Mouse (Mus musculus) CD4-positive helper T cell, adult 2 months (primary cell): Measurements from ENCODE around the gene Ap2a2.
A peak's percentile ranks its signal among the peaks of the same experiment; 100 is the strongest.
"Not testable (repeated sequence)": the region's sequence is repeated elsewhere in the genome, so short reads cannot be mapped to it uniquely, and the experiment has no call there.

Experiments
- DNase-seq: peaks from one replicate; pipeline ENCODE4 v3.0.0-alpha.2; 2012; ENCODE audit warnings: low read depth, missing footprints, low spot score

Ap2a2 gene

DNA sequence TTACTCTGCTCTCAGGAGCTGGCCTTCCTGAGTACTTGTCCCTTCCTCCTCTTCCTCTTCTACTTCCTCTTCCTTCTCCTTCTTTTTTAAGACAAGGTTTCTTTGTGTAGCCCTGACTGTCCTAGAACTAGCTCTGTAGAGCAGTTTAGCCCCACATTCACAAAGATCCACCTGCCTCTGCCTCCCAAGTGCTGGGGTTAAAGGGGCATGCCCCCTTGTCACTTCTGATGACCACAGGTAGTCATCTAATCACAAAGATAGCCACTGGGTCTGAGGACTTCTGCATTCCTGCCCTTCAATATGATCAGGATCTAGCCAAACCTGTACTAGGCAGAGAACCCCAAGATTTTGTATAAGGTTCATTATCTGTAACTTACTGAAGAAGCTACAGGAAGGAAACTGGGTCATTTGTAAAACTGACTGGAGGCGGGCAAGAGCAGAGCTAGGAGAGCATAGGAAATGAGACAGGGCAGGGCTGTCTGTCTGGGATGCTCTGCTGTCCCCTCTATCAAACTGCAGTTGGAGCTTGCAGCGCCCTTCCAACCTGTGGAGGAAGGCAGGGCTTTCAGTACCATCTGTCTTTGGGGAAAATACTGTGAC, 2.1 kb upstream of the Ap2a2 start:
- DNase-seq: no peak

DNA sequence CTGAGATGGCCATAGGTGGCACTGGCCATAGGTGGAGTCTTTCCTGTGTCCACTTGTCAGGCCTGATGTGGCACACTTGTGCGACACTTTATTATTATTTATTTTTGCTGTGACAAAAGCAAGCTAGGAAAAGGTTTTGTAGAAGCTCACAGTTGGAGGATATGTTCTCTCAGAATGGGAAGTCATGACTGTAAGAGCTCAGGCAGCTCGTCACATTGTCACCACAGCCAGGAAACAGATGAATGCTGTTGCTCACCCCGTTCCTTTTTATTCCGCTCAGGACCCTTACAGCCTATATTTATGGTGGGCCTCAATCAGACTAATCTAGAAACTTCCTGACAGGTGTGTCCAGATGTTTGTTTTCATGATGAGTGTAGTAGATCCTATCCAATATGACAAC, 1.5 kb upstream of the Ap2a2 start:
- DNase-seq: no peak

GRCm38 (mm10) chr7:141562421-141562851, 463 bp downstream of the Ap2a2 start:
- DNase-seq: no peak

- peak; percentile 73 for DNase-seq
These were observed 967 bp downstream of the Ap2a2 start for GRCm38 (mm10) chr7:141562852-141563427.

GRCm38 (mm10) chr7:141564561-141564960, 2.6 kb downstream of the Ap2a2 start:
- DNase-seq: no peak

- no peak for DNase-seq
These were observed 4.6 kb downstream of the Ap2a2 start for GRCm38 (mm10) chr7:141566587-141566986.

- DNase-seq: no peak
These were observed 7.4 kb downstream of the Ap2a2 start for GRCm38 (mm10) chr7:141569283-141569803.

DNA sequence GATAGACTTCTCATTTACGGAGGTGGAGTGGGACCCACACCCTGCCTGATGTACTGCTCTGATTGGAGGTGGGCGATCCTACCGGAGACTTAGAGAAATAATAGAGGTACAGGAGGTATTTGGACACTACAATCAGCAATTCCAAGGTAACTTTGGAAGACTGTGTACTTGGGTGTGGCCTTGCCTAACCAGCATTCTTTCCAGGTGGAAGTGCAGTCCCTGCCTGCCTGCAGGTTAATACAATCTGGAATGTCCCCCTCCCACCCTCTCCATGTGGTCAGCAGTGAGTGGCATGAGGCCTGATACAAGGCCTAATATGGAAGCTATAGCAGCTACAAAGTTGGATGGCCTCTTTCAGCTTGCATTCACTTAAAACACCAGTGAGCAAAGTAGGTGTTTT, 7.9 kb downstream of the Ap2a2 start:
- DNase-seq: no peak

- no peak for DNase-seq
These were observed 8.8 kb downstream of the Ap2a2 start for GRCm38 (mm10) chr7:141570625-141571295.

DNA sequence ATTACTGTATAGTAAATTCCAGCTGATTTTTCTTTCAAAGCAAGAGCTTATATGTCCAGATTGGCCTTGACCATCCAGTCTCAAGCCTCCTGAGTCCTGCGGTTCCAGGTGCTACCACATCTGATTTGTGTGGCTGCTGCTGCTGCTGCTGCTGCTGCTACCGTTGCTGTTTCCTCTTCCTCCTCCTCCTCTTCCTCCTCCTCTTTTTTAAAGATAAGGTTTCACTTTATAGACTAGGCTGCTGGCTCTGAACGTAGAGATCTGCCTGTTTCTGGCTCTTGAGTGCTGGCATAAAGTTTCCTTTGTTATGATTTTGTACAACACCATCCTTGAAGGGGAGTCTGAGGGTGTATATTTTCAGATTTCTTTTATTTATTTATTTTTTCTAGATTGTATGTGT, 12.1 kb downstream of the Ap2a2 start:
- peak; percentile 26 for DNase-seq

- peak; percentile 51 for DNase-seq
These were observed 13.5 kb downstream of the Ap2a2 start for GRCm38 (mm10) chr7:141575481-141575880.

GRCm38 (mm10) chr7:141577801-141578200, 15.8 kb downstream of the Ap2a2 start:
- DNase-seq: no peak

DNA sequence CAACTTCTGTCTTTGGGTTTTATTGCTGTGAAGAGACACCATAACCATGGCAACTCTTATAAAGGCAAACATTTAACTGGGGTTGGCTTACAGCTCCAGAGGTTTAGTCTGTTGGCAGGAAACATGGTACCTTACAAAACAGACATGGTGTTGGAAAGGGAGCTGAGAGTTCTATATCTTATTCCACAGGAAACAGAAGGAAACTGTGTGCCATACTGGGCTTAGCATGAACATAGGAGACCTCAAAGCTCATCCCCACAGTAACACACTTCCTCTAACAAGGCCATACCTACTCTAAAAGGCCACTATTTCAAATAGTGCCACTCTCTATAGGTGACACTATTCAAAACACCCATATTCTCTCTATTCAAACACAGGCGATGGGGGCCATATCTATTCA, 16.5 kb downstream of the Ap2a2 start:
- DNase-seq: no peak

GRCm38 (mm10) chr7:141578943-141579342, 17.0 kb downstream of the Ap2a2 start:
- DNase-seq: peak; percentile 88

DNA sequence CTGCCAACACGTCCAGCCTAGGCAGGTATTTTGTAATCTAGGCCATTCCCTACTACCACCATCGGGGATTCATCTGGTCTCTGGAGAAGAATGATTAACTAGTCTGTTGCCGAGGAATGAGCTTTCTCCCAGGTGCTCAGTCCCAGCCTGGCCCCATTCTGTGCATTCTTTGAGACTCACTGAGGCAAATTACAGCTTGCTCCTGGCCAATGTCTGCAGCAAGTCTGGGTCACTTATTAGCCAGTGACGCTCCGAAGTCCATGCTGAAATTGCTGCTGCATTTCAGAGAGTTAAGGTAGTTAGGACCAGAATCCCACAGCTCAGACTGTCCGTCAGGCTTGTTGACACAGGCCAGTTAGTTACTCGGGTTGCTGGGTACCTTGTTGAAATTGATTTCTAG, 19.4 kb downstream of the Ap2a2 start:
- no peak for DNase-seq

DNA sequence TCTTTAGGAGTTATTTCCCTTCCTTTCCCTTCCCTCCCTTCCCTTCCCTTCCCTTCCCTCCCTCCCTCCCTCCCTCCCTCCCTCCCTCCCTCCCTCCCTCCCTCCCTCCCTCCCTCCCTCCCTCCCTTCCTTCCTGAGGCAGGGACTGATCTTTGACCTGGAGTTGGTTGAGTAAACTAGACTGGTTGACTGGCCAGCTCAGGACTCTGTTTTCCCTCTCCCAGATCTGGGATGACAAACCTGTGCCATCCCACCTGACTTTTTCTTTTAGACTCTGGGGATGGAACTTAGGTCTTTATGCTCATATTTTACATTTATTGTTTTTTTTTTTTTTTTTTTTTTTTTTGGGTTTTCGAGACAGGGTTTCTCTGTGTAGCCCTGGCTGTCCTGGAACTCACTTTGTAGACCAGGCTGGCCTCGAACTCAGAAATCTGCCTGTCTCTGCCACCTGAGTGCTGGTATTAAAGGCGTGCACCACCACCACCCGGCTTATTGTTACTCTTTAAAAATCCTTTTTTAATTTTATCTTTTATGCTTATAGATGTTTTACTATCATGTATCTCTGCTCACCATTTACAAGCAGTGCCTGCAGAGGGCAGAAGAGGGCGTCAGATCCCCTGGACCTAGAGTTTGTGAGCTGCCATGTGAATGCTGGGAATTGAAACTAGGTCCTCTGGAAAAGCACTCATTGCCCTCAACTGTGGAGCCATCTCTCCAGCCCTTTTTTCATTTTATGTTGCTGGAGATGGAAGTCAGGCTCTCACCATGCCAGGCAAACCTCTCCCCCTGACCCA, 22.3 kb downstream of the Ap2a2 start:
- no peak for DNase-seq

DNA sequence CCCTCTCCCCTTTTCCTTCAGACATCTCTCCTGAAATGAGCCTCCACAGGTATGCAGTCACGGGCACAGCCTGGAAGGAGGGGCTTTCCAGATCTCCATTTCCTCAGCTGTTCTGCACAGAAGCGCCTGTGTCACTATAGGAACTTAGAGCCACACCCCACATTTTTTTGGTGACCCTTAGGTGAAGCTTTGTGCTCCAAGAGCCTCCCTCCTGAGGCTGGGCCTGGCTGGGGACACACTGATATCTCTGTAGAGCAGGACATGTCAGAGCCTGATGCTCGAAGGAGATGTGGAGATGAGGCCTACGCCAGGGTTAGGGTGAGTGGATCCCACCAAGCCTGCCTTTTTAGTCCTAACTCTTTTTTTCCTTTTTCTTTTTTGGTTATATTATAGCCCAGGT, 23.3 kb downstream of the Ap2a2 start:
- no peak for DNase-seq

GRCm38 (mm10) chr7:141585881-141586280, 23.9 kb downstream of the Ap2a2 start:
- no peak for DNase-seq

DNA sequence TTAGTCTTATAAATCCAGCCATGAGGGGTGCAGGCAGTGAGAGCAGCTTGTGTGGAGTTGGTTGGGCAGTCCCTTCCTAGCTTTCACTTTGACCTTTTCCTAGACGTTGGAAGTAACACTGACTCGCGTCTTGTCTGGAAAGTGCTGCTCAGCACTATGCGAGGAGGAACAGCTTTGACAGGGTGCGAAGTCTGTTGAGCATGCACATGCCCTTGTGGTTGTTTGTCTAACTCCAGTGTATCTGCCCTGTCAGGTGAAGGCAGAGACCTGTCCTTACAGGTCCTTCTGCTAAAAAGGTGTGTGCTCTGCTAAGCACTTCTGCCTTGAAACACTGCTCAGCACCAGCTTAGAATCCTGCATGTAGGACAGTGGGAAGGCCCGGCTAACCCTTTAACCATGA, 26.9 kb downstream of the Ap2a2 start:
- no peak for DNase-seq

DNA sequence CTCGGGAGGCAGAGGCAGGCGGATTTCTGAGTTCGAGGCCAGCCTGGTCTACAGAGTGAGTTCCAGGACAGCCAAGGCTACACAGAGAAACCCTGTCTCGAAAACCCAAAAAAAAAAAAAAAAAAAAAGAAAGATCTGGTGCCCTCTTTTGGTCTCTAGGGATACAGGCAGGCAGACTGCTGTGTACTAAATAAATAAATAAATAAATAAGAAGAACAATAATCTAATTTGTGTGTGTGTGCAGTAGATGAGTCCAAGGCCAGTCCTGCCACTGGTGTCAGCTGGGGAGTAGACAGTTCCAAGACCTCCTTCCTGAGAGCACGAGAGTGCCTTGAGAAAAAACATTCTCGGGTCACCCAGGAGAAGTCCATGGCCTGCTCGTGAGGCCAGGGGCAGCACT, 28.3 kb downstream of the Ap2a2 start:
- not testable (repeated sequence) for DNase-seq

GRCm38 (mm10) chr7:141590959-141591358, 29.0 kb downstream of the Ap2a2 start:
- no peak for DNase-seq

DNA sequence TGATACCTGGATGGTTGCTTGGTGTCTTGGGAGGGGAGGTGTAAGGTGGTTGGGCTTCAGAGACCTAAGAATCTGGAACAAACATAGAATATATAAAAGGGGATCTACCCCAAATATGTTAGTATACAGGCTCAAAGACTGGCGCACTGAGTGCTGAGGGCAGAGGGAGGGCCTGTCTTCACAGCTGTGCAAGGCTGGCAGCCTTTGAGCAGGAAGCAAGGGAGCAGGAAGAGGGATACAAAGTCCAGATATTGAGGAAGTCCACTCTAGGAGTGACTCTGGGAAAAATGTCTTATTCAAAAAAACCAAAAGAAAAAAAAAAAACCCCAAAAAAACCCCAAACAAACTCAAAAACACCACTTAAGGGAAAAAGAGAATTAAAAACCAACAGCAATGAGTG, 30.1 kb downstream of the Ap2a2 start:
- DNase-seq: no peak
